Mouse (Mus musculus) heart, postnatal 0 days (tissue): Measurements from ENCODE around the gene Hes6. TPM values are rescaled to one million over a fixed set of nuclear protein-coding genes. Genes with fewer than 3 reads are reported as not detected.

ENCODE experiments used
- ATAC-seq: fragments of 200-750 bp; cut with Nextera tagmentation; 2 replicates; pipeline ENCODE4 v1.8.0; 2017; ENCODE audit warnings: low read depth, moderate number of reproducible peaks, moderate library complexity; ENCODE audit not compliant: insufficient read depth
- DNase-seq: peaks from one replicate; pipeline ENCODE4 v3.0.0-alpha.2; 2016; ENCODE audit warnings: low spot score
- H3K27ac ChIP-seq: fragments of 300-500 bp; sonication (generic); 2 replicates; pipeline ENCODE4 v1.5.1; 2014; ENCODE audit warnings: low read depth, mild to moderate bottlenecking
- H3K27me3 ChIP-seq: fragments of 300-500 bp; sonication (generic); 2 replicates; pipeline ENCODE4 v1.6.1; 2014; ENCODE audit warnings: low read length, mixed read lengths; ENCODE audit not compliant: control insufficient read depth, insufficient read depth
- H3K36me3 ChIP-seq: fragments of 300-500 bp; sonication (generic); replicated peaks from 2 replicates; pipeline ENCODE4 v1.6.1; 2014; ENCODE audit warnings: low read length, mixed read lengths; ENCODE audit not compliant: control insufficient read depth, insufficient read depth
- H3K4me1 ChIP-seq: fragments of 300-500 bp; sonication (generic); 2 replicates; pipeline ENCODE4 v1.6.1; 2014; ENCODE audit warnings: antibody characterized with exemption; ENCODE audit not compliant: control insufficient read depth, insufficient read depth
- H3K4me2 ChIP-seq: fragments of 300-500 bp; sonication (generic); 2 replicates; pipeline ENCODE4 v1.6.1; 2014; ENCODE audit warnings: low read depth, mild to moderate bottlenecking, low read length, moderate library complexity
- H3K4me3 ChIP-seq: fragments of 300-500 bp; sonication (generic); 2 replicates; pipeline ENCODE4 v1.5.1; 2014; ENCODE audit warnings: low read depth, low read length
- H3K9ac ChIP-seq: fragments of 300-500 bp; sonication (generic); replicated peaks from 2 replicates; pipeline ENCODE4 v1.6.1; 2014; ENCODE audit warnings: low read depth, low read length, mixed read lengths
- H3K9me3 ChIP-seq: fragments of 300-500 bp; sonication (generic); replicated peaks from 2 replicates; pipeline ENCODE4 v1.6.1; 2016; ENCODE audit warnings: low read length; ENCODE audit not compliant: control insufficient read depth
- CTCF ChIP-seq: IDR thresholded peaks from 2 replicates; pipeline ENCODE4 v1.5.1; 2016; ENCODE audit warnings: antibody characterized with exemption, control low read depth, low read depth
- EP300 ChIP-seq: IDR thresholded peaks from 2 replicates; pipeline ENCODE4 v1.6.1; 2016; ENCODE audit warnings: antibody characterized with exemption, low read depth
- WGBS: fragments of 180-500 bp; shearing (Covaris S2); extraction: QIAGEN DNeasy Blood & Tissue Kit; methylation state at CpG from one replicate; pipeline ENCODE4 v1.1.7; 2014; 5-methylcytosine and 5-hydroxymethylcytosine counted together
- polyA plus RNA-seq: library from polyadenylated mRNA; unstranded; fragments of >200 nt; fragmentation: Nextera tagmentation; extraction: Ambion mirVana; gene quantifications from 2 replicates; pipeline ENCODE4 v1.2.1, GENCODE M21; 2015
- total RNA-seq: library from RNA; depleted of rRNA; stranded (reverse); fragments of >200 nt; gene quantifications from 2 replicates; pipeline ENCODE4 v1.2.3, GENCODE M21; 2014; ENCODE audit warnings: low replicate concordance

The Hes6 gene
- total and polyA plus RNA-seq, 2 experiments from 2014 or later, result 61.0 to 82.5 TPM

GRCm38 (mm10) chr1:91437573-91437972 is 23.7 kb upstream of the Hes6 start:
- WGBS, result 88% methylated on average over 7 of the region's 7 CpGs
- peaks cover 27% of the 10 kb centered on the region for H3K4me1 ChIP-seq
- DNase-seq (no peak), ATAC-seq (no peak)
- H3K27me3 ChIP-seq, result no peaks in the 10 kb centered on the region
- H3K9me3 ChIP-seq, result no peaks in the 10 kb centered on the region
- no peak overlapping the region for H3K4me3 ChIP-seq
- TF ChIP-seq CTCF (no peak), EP300 (no peak)
- peaks cover 66% of the 10 kb centered on the region for H3K36me3 ChIP-seq
- no peak overlapping the region for H3K4me2 ChIP-seq
- no peak overlapping the region for H3K9ac ChIP-seq
- peak overlapping the region; percentile 97; the same call in 1 of the 2 replicates for H3K27ac ChIP-seq

GRCm38 (mm10) chr1:91437083-91437400 is 23.2 kb upstream of the Hes6 start:
- H3K4me3 ChIP-seq, result no peak overlapping the region
- ATAC-seq (no peak), DNase-seq (no peak)
- H3K4me2 ChIP-seq, result no peak overlapping the region
- H3K36me3 ChIP-seq, result peaks cover 70% of the 10 kb centered on the region
- no peak overlapping the region for H3K9ac ChIP-seq
- peak overlapping the region; percentile 97 for H3K27ac ChIP-seq
- H3K9me3 ChIP-seq, result no peaks in the 10 kb centered on the region
- no peaks in the 10 kb centered on the region for H3K27me3 ChIP-seq
- WGBS, result 85% methylated on average over 3 of the region's 3 CpGs
- TF ChIP-seq EP300 (no peak), CTCF (no peak)
- H3K4me1 ChIP-seq, result peaks cover 27% of the 10 kb centered on the region

- peak overlapping the region; percentile 30 for H3K4me2 ChIP-seq
- DNase-seq, result peak; percentile 92
- no peak overlapping the region for H3K4me3 ChIP-seq
- peak overlapping the region; percentile 97 for H3K27ac ChIP-seq
- H3K4me1 ChIP-seq, result peaks cover 27% of the 10 kb centered on the region
- TF ChIP-seq CTCF, result no peak
- peak; percentile 100 for TF ChIP-seq EP300
- no peaks in the 10 kb centered on the region for H3K9me3 ChIP-seq
- H3K36me3 ChIP-seq, result peaks cover 67% of the 10 kb centered on the region
- no peak overlapping the region for H3K9ac ChIP-seq
- H3K27me3 ChIP-seq, result no peaks in the 10 kb centered on the region
- peak; percentile 90 for ATAC-seq
- WGBS, result 29% methylated on average over 6 of the region's 6 CpGs
Measured at GRCm38 (mm10) chr1:91436380-91437082, 22.7 kb upstream of the Hes6 start.

GRCm38 (mm10) chr1:91435606-91436130 is 21.8 kb upstream of the Hes6 start:
- peak; percentile 15; the same call in 1 of the 2 replicates for ATAC-seq
- Histone ChIP-seq H3K27me3 (no peaks in the 10 kb centered on the region), H3K36me3 (peaks cover 71% of the 10 kb centered on the region), H3K4me3 (no peak overlapping the region), H3K4me1 (peaks cover 27% of the 10 kb centered on the region), H3K9me3 (no peaks in the 10 kb centered on the region), H3K9ac (no peak overlapping the region), H3K4me2 (peak overlapping the region; percentile 30; the same call in 1 of the 2 replicates), H3K27ac (peak overlapping the region; percentile 97)
- DNase-seq, result no peak
- WGBS, result 67% methylated on average over 13 of the region's 13 CpGs
- TF ChIP-seq CTCF (no peak), EP300 (no peak)

GRCm38 (mm10) chr1:91434905-91435304 is 21.1 kb upstream of the Hes6 start:
- TF ChIP-seq CTCF (no peak), EP300 (no peak)
- Histone ChIP-seq H3K4me2 (no peak overlapping the region), H3K9me3 (no peaks in the 10 kb centered on the region), H3K9ac (no peak overlapping the region), H3K4me3 (no peak overlapping the region), H3K4me1 (peaks cover 27% of the 10 kb centered on the region), H3K27me3 (no peaks in the 10 kb centered on the region), H3K27ac (peak overlapping the region; percentile 97; the same call in 1 of the 2 replicates), H3K36me3 (peaks cover 70% of the 10 kb centered on the region)
- WGBS, result 84% methylated on average over 8 of the region's 8 CpGs
- DNase-seq, result no peak
- ATAC-seq, result no peak
